Mouse (Mus musculus) embryonic fibroblast, embryonic 13.5 days (primary cell): ENCODE measurements around the gene Svs1.

ENCODE experiments used
- CTCF ChIP-seq: IDR thresholded peaks from 2 replicates; pipeline ENCODE4 v1.5.1; 2011; ENCODE audit warnings: mild to moderate bottlenecking, control low read depth, low read length, moderate library complexity, borderline replicate concordance; ENCODE audit not compliant: insufficient read depth
- POLR2A ChIP-seq: IDR thresholded peaks from 2 replicates; pipeline ENCODE4 v1.6.1; 2011; ENCODE audit warnings: low read depth, mild to moderate bottlenecking, control low read depth, low read length, moderate library complexity

GRCm38 (mm10) chr6:48954946-48955345, 31.7 kb upstream of the Svs1 start:
- no peak for TF ChIP-seq CTCF
- TF ChIP-seq POLR2A, result no peak
